Mouse (Mus musculus): ENCODE data around the gene Kcnab2.

Gene Kcnab2

GRCm38 (mm10) chr4:152477466-152478223, at the start of gene Kcnab2:
Kcnab2 (minus strand) TSS chr4:152477871.
- DNase-seq (ENCODE audit: low spot score in 2 of 2) = peak; percentile 98 to 99

DNA sequence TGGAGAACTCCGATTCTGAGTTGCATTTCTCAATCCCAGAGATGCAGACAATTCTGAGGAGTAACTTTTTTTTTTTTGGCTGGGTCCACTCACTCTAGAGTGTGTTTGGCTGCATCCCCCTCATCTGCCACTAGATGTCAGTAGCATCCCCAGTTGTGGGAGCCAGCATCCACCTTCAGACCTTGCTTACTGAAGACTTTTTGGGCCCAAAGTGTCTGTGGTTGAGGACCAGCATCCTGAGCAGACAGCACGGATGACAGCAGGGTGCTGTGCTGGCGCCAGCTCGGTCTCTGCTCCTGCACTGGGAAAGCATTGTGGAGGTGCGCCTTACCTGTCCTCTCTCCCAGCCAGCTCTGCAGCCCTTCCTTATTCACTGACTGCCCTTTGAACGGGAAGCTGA, 42.4 kb upstream of the Kcnab2 start:
- peak; percentile 46 to 58 for DNase-seq (ENCODE audit: low spot score in 2 of 2)

- peak; percentile 13 to 15 for DNase-seq (ENCODE audit: low spot score in 2 of 2)
These were observed 41.4 kb upstream of the Kcnab2 start for GRCm38 (mm10) chr4:152519106-152519505.

- no peak for DNase-seq (ENCODE audit: low spot score in 2 of 2)
These were observed 37.2 kb upstream of the Kcnab2 start for GRCm38 (mm10) chr4:152514884-152515283.

GRCm38 (mm10) chr4:152512221-152512925, 34.7 kb upstream of the Kcnab2 start:
- DNase-seq (ENCODE audit: low spot score in 2 of 2) = no peak

DNA sequence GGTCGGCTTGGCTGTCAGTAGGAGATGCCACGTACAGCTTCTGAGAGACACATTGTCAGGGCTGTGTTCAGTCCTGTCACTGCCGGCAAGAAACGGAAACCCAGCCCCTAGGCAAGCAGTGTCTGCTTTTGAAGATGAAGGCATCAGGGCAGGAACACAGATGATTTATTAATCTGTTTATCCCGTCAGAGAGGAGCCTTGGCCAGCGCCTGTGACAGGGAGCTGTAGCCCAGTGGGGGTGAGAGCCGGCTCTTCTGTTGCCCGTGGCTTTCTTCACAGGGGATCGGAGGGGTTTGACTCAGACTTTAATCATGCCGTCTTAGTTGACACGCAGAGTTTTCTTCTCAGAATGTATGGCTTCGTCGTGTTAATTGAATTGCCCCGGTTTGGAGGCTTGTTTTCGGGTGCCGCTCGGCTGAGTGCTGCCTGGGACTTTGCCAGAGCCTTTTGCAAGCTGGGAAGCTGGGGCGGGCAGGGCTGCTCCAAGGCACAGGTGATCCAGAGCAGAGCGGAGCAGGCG, 16.7 kb upstream of the Kcnab2 start:
- DNase-seq (ENCODE audit: low spot score in 2 of 2) = no peak

GRCm38 (mm10) chr4:152491250-152491899, 13.7 kb upstream of the Kcnab2 start:
- DNase-seq (ENCODE audit: low spot score in 2 of 2) = peak; percentile 75 to 82

GRCm38 (mm10) chr4:152490311-152490710, 12.6 kb upstream of the Kcnab2 start:
- DNase-seq (ENCODE audit: low spot score in 2 of 2) = no peak

GRCm38 (mm10) chr4:152488046-152488445, 10.4 kb upstream of the Kcnab2 start:
- DNase-seq (ENCODE audit: low spot score in 2 of 2) = no peak

GRCm38 (mm10) chr4:152480426-152480825, 2.8 kb upstream of the Kcnab2 start:
- no peak for DNase-seq (ENCODE audit: low spot score in 2 of 2)

DNA sequence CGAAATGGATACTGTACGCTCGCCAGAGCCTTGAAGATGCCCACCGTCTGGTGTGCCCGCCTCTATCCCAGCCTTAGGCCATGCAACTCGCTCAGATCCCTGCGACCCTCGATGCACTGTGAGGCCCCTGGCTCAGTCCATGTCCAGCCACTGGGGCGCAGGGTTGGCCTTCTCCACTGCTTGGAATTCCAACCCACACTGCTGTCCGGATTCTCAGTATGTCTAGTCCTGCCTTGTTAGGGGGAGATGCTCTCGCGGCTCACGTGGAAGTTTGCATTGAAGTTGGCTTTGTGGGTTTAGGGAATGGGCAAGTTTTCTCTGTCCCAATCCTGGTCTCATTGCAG, 525 bp upstream of the Kcnab2 start:
- no peak for DNase-seq (ENCODE audit: low spot score in 2 of 2)

DNA sequence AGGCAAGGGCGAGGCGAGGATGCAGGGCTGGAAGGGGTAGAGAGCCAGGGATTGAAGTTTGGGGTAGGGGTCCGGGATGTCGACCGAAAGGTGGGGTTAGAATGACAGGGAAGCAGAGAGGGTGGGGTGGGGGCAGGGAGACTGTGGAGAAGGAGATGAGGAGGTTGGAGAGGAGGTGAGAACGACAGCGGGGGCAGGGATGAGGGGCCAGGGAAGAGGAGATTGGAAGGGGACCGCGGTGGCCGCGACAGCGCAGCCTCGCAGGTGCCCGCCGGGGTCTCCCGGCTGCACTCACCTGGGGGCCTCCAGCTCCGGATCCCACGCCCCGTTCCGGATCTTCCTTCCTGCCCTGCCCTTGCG, 585 bp downstream of the Kcnab2 start:
- DNase-seq (ENCODE audit: low spot score in 2 of 2) = no peak

GRCm38 (mm10) chr4:152476427-152477023, 1.1 kb downstream of the Kcnab2 start, which contains the start of gene Nphp4:
Nphp4 (plus strand) TSS chr4:152476706.
- no peak for DNase-seq (ENCODE audit: low spot score in 2 of 2)

GRCm38 (mm10) chr4:152475941-152476340, 1.7 kb downstream of the Kcnab2 start:
- no peak for DNase-seq (ENCODE audit: low spot score in 2 of 2)

GRCm38 (mm10) chr4:152467951-152468350, 9.7 kb downstream of the Kcnab2 start:
- DNase-seq (ENCODE audit: low spot score in 2 of 2) = no peak

DNA sequence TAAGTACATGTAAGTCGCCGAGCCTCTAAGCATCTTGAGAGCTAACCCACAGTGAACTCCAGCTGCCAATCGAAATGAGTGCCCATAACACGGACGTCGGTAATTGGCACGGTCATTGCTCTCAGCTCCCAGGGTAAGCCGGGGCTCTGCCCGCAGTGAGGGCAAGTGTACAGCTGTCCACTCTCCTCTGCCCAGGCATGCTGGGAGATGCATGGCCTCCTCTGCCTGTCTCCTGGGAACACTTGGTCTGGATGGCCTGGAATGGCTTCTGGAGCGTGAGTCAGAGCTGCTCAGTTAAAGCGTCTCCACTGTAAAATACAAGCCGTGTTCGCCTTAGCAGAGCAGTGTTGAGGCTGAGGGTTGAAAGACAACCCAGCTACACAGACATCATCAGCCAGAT, 11.1 kb downstream of the Kcnab2 start:
- DNase-seq (ENCODE audit: low spot score in 2 of 2) = no peak

DNA sequence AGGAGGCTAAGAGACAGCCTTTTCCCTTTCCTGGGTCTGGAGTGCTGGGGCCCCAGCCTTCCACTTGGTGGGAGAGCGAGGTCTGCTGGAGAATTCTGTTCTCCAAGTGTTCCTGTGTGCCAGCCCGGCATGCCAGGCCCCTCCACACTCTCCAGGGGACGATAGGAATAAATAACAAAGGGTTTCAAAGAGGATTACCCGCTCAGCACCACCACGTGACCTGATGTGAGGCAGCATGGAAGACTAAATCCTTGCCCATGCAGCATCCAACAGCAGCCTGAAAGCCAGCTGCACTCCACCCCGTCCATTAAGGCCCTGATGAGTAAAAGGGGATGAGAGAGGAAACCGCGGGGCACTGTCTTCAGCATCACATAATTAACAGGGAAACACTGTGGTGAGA, 12.6 kb downstream of the Kcnab2 start:
- no peak for DNase-seq (ENCODE audit: low spot score in 2 of 2)

GRCm38 (mm10) chr4:152463147-152463546, 14.5 kb downstream of the Kcnab2 start:
- DNase-seq (ENCODE audit: low spot score in 2 of 2) = no peak

DNA sequence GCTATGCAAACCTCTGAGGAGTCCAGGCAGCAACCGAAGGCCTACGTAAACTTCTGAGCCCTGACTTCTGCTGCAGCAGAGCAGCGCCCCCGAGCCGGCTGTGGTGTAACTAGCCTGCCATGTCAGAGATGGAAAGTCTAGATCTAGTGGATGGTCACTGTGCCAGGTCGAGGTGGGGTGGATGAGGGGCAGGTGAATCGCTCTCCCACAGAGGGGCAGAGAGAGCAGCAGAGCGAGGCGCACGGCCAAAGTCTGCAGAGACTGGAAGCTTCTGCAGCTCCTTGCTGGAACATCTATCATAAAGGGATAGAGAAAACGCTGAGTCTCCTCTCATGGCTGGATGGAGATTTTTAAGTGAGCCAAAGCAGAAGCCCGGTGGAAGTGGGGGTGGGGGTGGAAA, 15.2 kb downstream of the Kcnab2 start:
- no peak for DNase-seq (ENCODE audit: low spot score in 2 of 2)

GRCm38 (mm10) chr4:152457673-152458072, 20.0 kb downstream of the Kcnab2 start:
- peak; percentile 73 to 88 for DNase-seq (ENCODE audit: low spot score in 2 of 2)

DNA sequence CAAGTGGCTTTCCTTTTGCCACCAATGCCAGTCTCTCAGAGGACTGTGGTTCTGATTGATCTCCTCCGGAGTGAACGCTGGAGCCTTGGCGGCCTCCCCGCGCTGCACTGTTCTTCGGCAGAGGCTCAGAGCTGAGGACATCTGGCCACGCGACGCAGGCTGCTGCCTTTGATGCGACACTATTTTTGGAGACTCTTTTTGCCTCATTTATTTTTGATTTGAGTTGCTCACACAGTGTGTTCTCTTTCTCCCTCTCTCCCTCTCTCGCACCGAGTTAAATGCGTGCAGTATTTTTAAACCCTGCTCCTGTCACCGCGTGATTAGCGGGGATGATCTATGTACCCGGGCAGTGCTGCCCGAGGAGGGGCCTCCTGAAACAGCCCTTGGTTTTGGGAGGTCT, 21.1 kb downstream of the Kcnab2 start:
- no peak for DNase-seq (ENCODE audit: low spot score in 2 of 2)

DNA sequence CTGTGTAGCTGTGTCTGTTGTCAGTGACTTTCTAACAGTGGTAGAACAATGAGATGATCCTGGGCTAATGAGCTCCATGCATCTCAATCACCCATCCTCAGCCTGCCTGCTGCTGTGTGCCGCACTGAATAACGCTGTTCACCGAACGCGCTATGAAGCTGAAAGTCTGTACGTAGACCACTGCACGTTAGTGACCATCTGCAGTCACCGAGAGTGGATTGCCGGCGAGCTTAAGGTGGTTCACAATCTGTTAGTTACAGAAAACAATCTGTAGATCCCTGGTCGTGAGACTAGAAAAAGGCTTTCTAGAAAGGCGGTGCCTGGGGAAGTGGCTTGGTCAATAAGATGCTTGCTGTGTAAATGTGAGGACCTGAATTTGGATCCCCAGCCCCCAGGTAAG, 23.5 kb downstream of the Kcnab2 start:
- no peak for DNase-seq (ENCODE audit: low spot score in 2 of 2)

Data from natural killer cell, adult 2 months (primary cell).